Mouse (Mus musculus) limb, embryonic 12.5 days (tissue): ENCODE results near the gene Cklf. TPM values are rescaled to one million over a fixed set of nuclear protein-coding genes. Genes with fewer than 3 reads are reported as not detected.
"Not testable (repeated sequence)": the region's sequence is repeated elsewhere in the genome, so short reads cannot be mapped to it uniquely, and the experiment has no call there.

Experiments used
- ATAC-seq: fragments of 200-750 bp; cut with Nextera tagmentation; 2 replicates; pipeline ENCODE4 v1.8.0; 2017; ENCODE audit warnings: low read depth, moderate TSS enrichment; ENCODE audit not compliant: insufficient number of reproducible peaks, insufficient read depth, low FRiP score, low TSS enrichment
- H3K27ac ChIP-seq: fragments of 300-500 bp; sonication (generic); 2 replicates; pipeline ENCODE4 v1.5.1; 2016; ENCODE audit warnings: mild to moderate bottlenecking, moderate library complexity
- H3K27me3 ChIP-seq: fragments of 300-500 bp; sonication (generic); 2 replicates; pipeline ENCODE4 v1.6.1; 2016; ENCODE audit warnings: mild to moderate bottlenecking, moderate library complexity
- H3K36me3 ChIP-seq: fragments of 300-500 bp; sonication (generic); 2 replicates; pipeline ENCODE4 v1.6.1; 2016; ENCODE audit warnings: mild to moderate bottlenecking, moderate library complexity
- H3K4me1 ChIP-seq: fragments of 300-500 bp; sonication (generic); replicated peaks from 2 replicates; pipeline ENCODE4 v1.6.1; 2016
- H3K4me2 ChIP-seq: fragments of 300-500 bp; sonication (generic); 2 replicates; pipeline ENCODE4 v1.6.1; 2016; ENCODE audit warnings: mild to moderate bottlenecking, moderate library complexity
- H3K4me3 ChIP-seq: fragments of 300-500 bp; sonication (generic); replicated peaks from 2 replicates; pipeline ENCODE4 v1.5.1; 2016; ENCODE audit warnings: mild to moderate bottlenecking
- H3K9ac ChIP-seq: fragments of 300-500 bp; sonication (generic); replicated peaks from 2 replicates; pipeline ENCODE4 v1.6.1; 2016; ENCODE audit warnings: mild to moderate bottlenecking, moderate library complexity
- H3K9me3 ChIP-seq: fragments of 300-500 bp; sonication (generic); 2 replicates; pipeline ENCODE4 v1.6.1; 2016; ENCODE audit warnings: mild to moderate bottlenecking, moderate library complexity
- WGBS: fragments of 180-500 bp; shearing (Covaris S2); methylation state at CpG from one replicate; pipeline ENCODE4 v1.1.7; 2016; 5-methylcytosine and 5-hydroxymethylcytosine counted together
- polyA plus RNA-seq: library from polyadenylated mRNA; unstranded; fragments of >200 nt; fragmentation: Nextera tagmentation; extraction: Ambion mirVana; gene quantifications from 2 replicates; pipeline ENCODE4 v1.2.1, GENCODE M21; 2016

The Cklf gene
- polyA plus RNA-seq, 1 experiment from 2014 or later = 48.6 TPM

- Histone ChIP-seq H3K9me3 (no peaks in the 10 kb centered on the region), H3K9ac (no peak overlapping the region), H3K27ac (no peak overlapping the region), H3K4me2 (no peak overlapping the region), H3K4me3 (no peak overlapping the region), H3K27me3 (no peaks in the 10 kb centered on the region), H3K4me1 (no peaks in the 10 kb centered on the region), H3K36me3 (peaks cover 98% of the 10 kb centered on the region)
- ATAC-seq = no peak
- 47% methylated on average over 6 of the region's 6 CpGs for WGBS
These were observed 16.1 kb upstream of the Cklf start for GRCm38 (mm10) chr8:104234573-104234972.

GRCm38 (mm10) chr8:104239418-104239861, 11.2 kb upstream of the Cklf start:
- Histone ChIP-seq H3K4me2 (no peak overlapping the region), H3K9me3 (no peaks in the 10 kb centered on the region), H3K4me1 (no peaks in the 10 kb centered on the region), H3K4me3 (no peak overlapping the region), H3K9ac (no peak overlapping the region), H3K27me3 (no peaks in the 10 kb centered on the region), H3K36me3 (peaks cover 89% of the 10 kb centered on the region), H3K27ac (no peak overlapping the region)
- no peak for ATAC-seq
- 90% methylated on average over 10 of the region's 10 CpGs for WGBS

GRCm38 (mm10) chr8:104242038-104242644, 8.5 kb upstream of the Cklf start:
- ATAC-seq = no peak
- Histone ChIP-seq H3K4me3 (no peak overlapping the region), H3K9me3 (no peaks in the 10 kb centered on the region), H3K9ac (no peak overlapping the region), H3K36me3 (peaks cover 71% of the 10 kb centered on the region), H3K27ac (no peak overlapping the region), H3K4me1 (0 out of 2 replicates have a peak, but pooled peaks cover 3% of the 10 kb centered on the region), H3K27me3 (no peaks in the 10 kb centered on the region), H3K4me2 (no peak overlapping the region)
- WGBS = 59% methylated on average over 12 of the region's 12 CpGs

GRCm38 (mm10) chr8:104246621-104247020, 4.0 kb upstream of the Cklf start:
- no peak overlapping the region for H3K4me3 ChIP-seq
- WGBS = 86% methylated on average over 4 of the region's 4 CpGs
- H3K9me3 ChIP-seq = no peaks in the 10 kb centered on the region
- ATAC-seq = no peak
- H3K27ac ChIP-seq = no peak overlapping the region
- no peaks in the 10 kb centered on the region for H3K27me3 ChIP-seq
- H3K4me2 ChIP-seq = no peak overlapping the region
- peaks cover 11% of the 10 kb centered on the region for H3K4me1 ChIP-seq
- H3K36me3 ChIP-seq = peaks cover 26% of the 10 kb centered on the region
- H3K9ac ChIP-seq = no peak overlapping the region

- Histone ChIP-seq H3K27ac (no peak overlapping the region), H3K4me1 (peaks cover 18% of the 10 kb centered on the region), H3K27me3 (no peaks in the 10 kb centered on the region), H3K9ac (peak overlapping the region; percentile 71), H3K4me3 (peak overlapping the region; percentile 82), H3K36me3 (peaks cover 20% of the 10 kb centered on the region), H3K4me2 (peak overlapping the region; percentile 84), H3K9me3 (no peaks in the 10 kb centered on the region)
- 71% methylated on average over 22 of the region's 22 CpGs for WGBS
- ATAC-seq = no peak
These were observed 3.4 kb upstream of the Cklf start for GRCm38 (mm10) chr8:104247054-104247907.

GRCm38 (mm10) chr8:104247908-104248275, 2.8 kb upstream of the Cklf start:
- peaks cover 18% of the 10 kb centered on the region for H3K4me1 ChIP-seq
- H3K36me3 ChIP-seq = peaks cover 13% of the 10 kb centered on the region
- no peak overlapping the region for H3K27ac ChIP-seq
- no peaks in the 10 kb centered on the region for H3K9me3 ChIP-seq
- no peaks in the 10 kb centered on the region for H3K27me3 ChIP-seq
- peak overlapping the region; percentile 82 for H3K4me3 ChIP-seq
- WGBS = 4% methylated on average over 11 of the region's 11 CpGs
- H3K9ac ChIP-seq = peak overlapping the region; percentile 71
- no peak for ATAC-seq
- H3K4me2 ChIP-seq = peak overlapping the region; percentile 84

- whole genome bisulfite sequencing = under 1% methylated on average over 28 of the region's 28 CpGs
- Histone ChIP-seq H3K4me2 (peak within 1 kb of the TSS; percentile 84), H3K36me3 (peaks cover 10% of the 10 kb centered on the region; the same call in 1 of the 2 replicates), H3K27ac (no peak within 1 kb of the TSS), H3K4me1 (peaks cover 18% of the 10 kb centered on the region), H3K9me3 (no peaks in the 10 kb centered on the region), H3K9ac (peak within 1 kb of the TSS; percentile 71), H3K27me3 (no peaks in the 10 kb centered on the region), H3K4me3 (peak within 1 kb of the TSS; percentile 82)
- ATAC-seq = peak; percentile 82
These were observed 2.4 kb upstream of the Cklf start, which contains the start of gene Tk2 for GRCm38 (mm10) chr8:104248276-104248675. Tk2 (minus strand) TSS chr8:104248558.

GRCm38 (mm10) chr8:104249442-104249996, 1.1 kb upstream of the Cklf start:
- Histone ChIP-seq H3K36me3 (peaks cover 8% of the 10 kb centered on the region; the same call in 1 of the 2 replicates), H3K9ac (no peak overlapping the region), H3K4me2 (no peak overlapping the region), H3K27ac (no peak overlapping the region), H3K4me3 (no peak overlapping the region), H3K9me3 (no peaks in the 10 kb centered on the region), H3K4me1 (peaks cover 18% of the 10 kb centered on the region), H3K27me3 (no peaks in the 10 kb centered on the region)
- WGBS = 87% methylated on average over 7 of the region's 7 CpGs
- ATAC-seq = no peak

GRCm38 (mm10) chr8:104251461-104251860, 800 bp downstream of the Cklf start:
- Histone ChIP-seq H3K27ac (peak overlapping the region; percentile 90), H3K4me1 (peaks cover 18% of the 10 kb centered on the region), H3K27me3 (no peaks in the 10 kb centered on the region), H3K9ac (peak overlapping the region; percentile 70), H3K36me3 (no peaks in the 10 kb centered on the region), H3K4me3 (peak overlapping the region; percentile 63), H3K4me2 (peak overlapping the region; percentile 76), H3K9me3 (no peaks in the 10 kb centered on the region)
- WGBS = under 1% methylated on average over 7 of the region's 7 CpGs
- ATAC-seq = peak; percentile 1; the same call in 1 of the 2 replicates

- WGBS = 90% methylated on average over 3 of the region's 3 CpGs
- Histone ChIP-seq H3K36me3 (peaks cover 11% of the 10 kb centered on the region), H3K4me2 (no peak overlapping the region), H3K9me3 (0 out of 2 replicates have a peak, but pooled peaks cover under 1% of the 10 kb centered on the region), H3K27ac (no peak overlapping the region), H3K9ac (no peak overlapping the region), H3K4me3 (no peak overlapping the region), H3K4me1 (peaks cover 8% of the 10 kb centered on the region), H3K27me3 (no peaks in the 10 kb centered on the region)
- ATAC-seq = no peak
These were observed 2.4 kb downstream of the Cklf start for GRCm38 (mm10) chr8:104253016-104253415.

- peaks cover 64% of the 10 kb centered on the region for H3K36me3 ChIP-seq
- H3K4me1 ChIP-seq, H3K9ac ChIP-seq, H3K4me2 ChIP-seq, H3K4me3 ChIP-seq, H3K9me3 ChIP-seq, H3K27ac ChIP-seq, H3K27me3 ChIP-seq, ATAC-seq: not testable (repeated sequence)
- WGBS = 91% methylated on average over 5 of the region's 5 CpGs
These were observed 11.1 kb downstream of the Cklf start for GRCm38 (mm10) chr8:104261802-104262201.
